Mouse (Mus musculus) liver, adult 2 months (tissue): ENCODE data around the gene Chst5. TPM values are rescaled to one million over a fixed set of nuclear protein-coding genes. Genes with fewer than 3 reads are reported as not detected.
A peak's percentile ranks its signal among the peaks of the same experiment; 100 is the strongest.

ENCODE experiments used
- DNase-seq: peaks from one replicate; pipeline ENCODE4 v3.0.0-alpha.2; 2011; ENCODE audit warnings: low read depth, low spot score; ENCODE audit errors: extremely low read depth
- H3K27ac ChIP-seq: fragments of 200-500 bp; replicated peaks from 2 replicates; pipeline ENCODE4 v1.5.1; 2012; ENCODE audit warnings: low read depth, mild to moderate bottlenecking, control low read depth, inconsistent platforms, low read length; ENCODE audit not compliant: insufficient read depth
- H3K27me3 ChIP-seq: fragments of 200-500 bp; 2 replicates; pipeline ENCODE4 v1.6.1; 2012; ENCODE audit warnings: mild to moderate bottlenecking, moderate library complexity, low read length, inconsistent platforms; ENCODE audit not compliant: control insufficient read depth, insufficient read depth
- H3K36me3 ChIP-seq: fragments of 200-500 bp; 2 replicates; pipeline ENCODE4 v1.6.1; 2012; ENCODE audit warnings: low read length, inconsistent platforms; ENCODE audit not compliant: control insufficient read depth, insufficient read depth
- H3K4me1 ChIP-seq: fragments of 200-500 bp; 2 replicates; pipeline ENCODE4 v1.6.1; 2011; ENCODE audit warnings: low read length; ENCODE audit not compliant: control insufficient read depth, insufficient read depth
- H3K4me3 ChIP-seq: fragments of 200-500 bp; 2 replicates; pipeline ENCODE4 v1.5.1; 2011; ENCODE audit warnings: low read depth, mild to moderate bottlenecking, control low read depth, low read length, moderate library complexity; ENCODE audit not compliant: insufficient read depth
- H3K79me2 ChIP-seq: fragments of 200-500 bp; 2 replicates; pipeline ENCODE4 v1.6.1; 2012; ENCODE audit warnings: inconsistent platforms, mild to moderate bottlenecking, low read length, moderate library complexity; ENCODE audit not compliant: control insufficient read depth, insufficient read depth
- H3K9ac ChIP-seq: fragments of 200-500 bp; 2 replicates; pipeline ENCODE4 v1.6.1; 2012; ENCODE audit warnings: low read depth, mild to moderate bottlenecking, control low read depth, inconsistent platforms, low read length
- CTCF ChIP-seq: fragments of 200-500 bp; IDR thresholded peaks from 2 replicates; pipeline ENCODE4 v1.5.1; 2011; ENCODE audit warnings: low read depth, low read length, control low read depth
- POLR2A ChIP-seq: fragments of 200-500 bp; IDR thresholded peaks from 2 replicates; pipeline ENCODE4 v1.6.1; 2011; ENCODE audit warnings: low read length, control low read depth; ENCODE audit not compliant: insufficient read depth; ENCODE audit errors: extremely low read depth
- WGBS: fragments of 180-500 bp; shearing (Covaris S2); methylation state at CpG from one replicate; pipeline ENCODE4 v1.1.7; 2018; 5-methylcytosine and 5-hydroxymethylcytosine counted together
- polyA plus RNA-seq: library from polyadenylated mRNA; depleted of rRNA; stranded (reverse); fragments of >200 nt; gene quantifications from 2 replicates; pipeline ENCODE4 v1.2.3, GENCODE M21; 2012
- total RNA-seq: library from RNA; depleted of rRNA; stranded (reverse); fragments of >200 nt; gene quantifications from 2 replicates; pipeline ENCODE4 v1.2.3, GENCODE M21; 2014

Gene Chst5
- total and polyA plus RNA-seq, 2 experiments: not detected

DNA sequence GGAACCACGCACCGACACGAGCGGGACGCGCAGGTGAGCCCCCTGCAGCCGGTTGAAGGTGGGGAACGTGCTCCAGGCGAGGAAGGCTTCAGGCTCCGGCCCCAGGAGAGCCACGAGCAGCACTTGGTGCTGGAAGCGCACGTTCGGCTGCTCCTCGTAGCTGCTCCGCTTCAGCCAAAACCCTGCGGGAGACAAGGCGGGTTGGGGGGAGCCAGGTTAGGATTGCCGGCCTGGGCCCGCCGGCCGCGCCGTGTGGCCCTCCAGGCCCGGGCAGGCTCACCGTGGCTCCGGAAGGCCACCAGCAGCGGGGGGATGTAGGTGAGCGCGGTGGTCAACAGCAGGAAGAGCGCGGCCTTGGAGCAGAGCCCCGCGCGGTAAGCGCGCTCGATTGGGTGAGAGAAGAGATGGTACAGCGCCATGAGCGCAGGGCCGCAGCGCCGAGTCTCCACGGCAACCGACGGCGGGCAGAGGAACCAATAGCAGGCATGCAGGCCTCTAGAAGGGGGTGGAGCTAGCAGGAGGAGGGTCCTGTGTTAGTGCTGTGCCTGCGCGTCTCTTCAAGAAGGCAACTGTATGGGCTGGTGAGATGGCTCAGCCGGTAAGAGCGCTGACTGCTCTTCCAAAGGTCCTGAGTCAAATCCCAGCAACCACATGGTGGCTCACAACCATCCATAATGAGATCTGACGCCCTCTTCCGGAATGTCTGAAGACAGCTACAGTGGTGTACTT is 23.3 kb upstream of the Chst5 start, which contains the start of gene Tmem231:
Gene Tmem231, minus strand, starts transcription at position 534 of the 729 bp plus-strand sequence.
- H3K27ac ChIP-seq: no peak within 1 kb of the TSS
- peaks cover 3% of the 10 kb centered on the region; the same call in 1 of the 2 replicates for H3K4me1 ChIP-seq
- H3K27me3 ChIP-seq: no peaks in the 10 kb centered on the region
- H3K36me3 ChIP-seq: no peaks in the 10 kb centered on the region
- H3K79me2 ChIP-seq: no peaks in the 10 kb centered on the region
- WGBS: 3% methylated on average over 53 of the region's 53 CpGs
- H3K4me3 ChIP-seq: peak within 1 kb of the TSS; percentile 70
- TF ChIP-seq CTCF: no peak
- no peak for TF ChIP-seq POLR2A
- peak within 1 kb of the TSS; percentile 62 for H3K9ac ChIP-seq
- peak; percentile 66 for DNase-seq

DNA sequence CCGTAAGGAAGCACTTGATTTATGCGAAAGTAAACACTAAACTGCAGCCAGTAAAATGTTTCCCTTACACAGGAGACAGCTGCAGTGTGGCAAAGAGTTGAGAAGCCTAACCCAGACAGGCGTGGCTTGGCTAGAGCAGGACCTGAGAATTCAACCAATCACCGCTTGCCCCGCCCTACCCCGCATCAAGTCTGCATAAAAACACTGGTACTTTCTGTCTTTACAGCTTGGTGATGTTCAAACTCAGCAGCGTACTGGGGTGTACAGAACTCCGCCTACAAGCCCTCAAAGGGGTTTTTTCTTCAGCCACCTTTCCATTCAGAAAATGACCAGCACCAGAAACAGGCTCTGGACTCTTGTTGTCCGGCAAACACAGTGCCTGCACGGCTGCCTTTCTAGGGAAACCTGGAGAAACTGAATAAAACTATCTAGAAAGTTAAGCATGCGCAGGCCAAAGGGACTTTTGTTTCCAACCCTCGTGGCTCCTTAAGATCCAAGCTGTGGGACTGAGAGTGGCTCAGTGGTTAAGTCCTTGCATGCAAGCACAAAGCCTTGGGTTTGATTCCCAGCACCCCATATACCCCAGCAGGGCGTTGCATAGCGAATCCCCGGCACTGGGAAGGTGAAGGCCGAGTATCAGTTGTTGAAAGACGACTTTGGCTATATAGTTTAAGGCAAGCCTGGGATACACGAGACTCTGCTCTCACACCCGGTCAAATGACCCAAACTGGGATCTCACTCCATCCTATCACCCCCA is 22.5 kb upstream of the Chst5 start:
- Histone ChIP-seq H3K4me3 (peak overlapping the region; percentile 70; the same call in 1 of the 2 replicates), H3K4me1 (peaks cover 3% of the 10 kb centered on the region; the same call in 1 of the 2 replicates), H3K27ac (no peak overlapping the region), H3K36me3 (no peaks in the 10 kb centered on the region), H3K79me2 (no peaks in the 10 kb centered on the region), H3K9ac (peak overlapping the region; percentile 62; the same call in 1 of the 2 replicates), H3K27me3 (no peaks in the 10 kb centered on the region)
- no peak for TF ChIP-seq POLR2A
- TF ChIP-seq CTCF: no peak
- WGBS: 50% methylated on average over 19 of the region's 19 CpGs
- DNase-seq: peak; percentile 24

DNA sequence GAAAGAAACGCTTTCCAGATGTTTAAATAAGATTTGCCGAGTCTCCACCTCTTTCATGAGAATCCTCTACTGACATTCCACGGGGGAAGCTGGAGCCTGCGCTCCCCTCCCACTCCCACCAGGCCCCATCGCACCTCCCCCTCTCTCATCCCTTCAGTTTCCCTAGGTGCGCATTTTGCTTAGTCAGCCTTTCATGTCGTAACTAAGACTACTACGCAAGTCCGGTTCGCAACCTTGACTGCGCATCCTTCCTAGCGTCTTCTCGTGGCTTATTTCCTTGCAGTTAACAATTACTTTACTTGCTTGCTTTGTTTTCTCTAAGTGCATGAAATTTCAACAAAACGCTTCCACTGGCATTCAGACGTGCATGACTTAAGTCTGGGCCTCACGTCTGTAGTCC is 21.5 kb upstream of the Chst5 start:
- H3K27me3 ChIP-seq: no peaks in the 10 kb centered on the region
- H3K79me2 ChIP-seq: no peaks in the 10 kb centered on the region
- TF ChIP-seq CTCF: no peak
- no peak for TF ChIP-seq POLR2A
- no peak overlapping the region for H3K4me3 ChIP-seq
- no peak for DNase-seq
- H3K9ac ChIP-seq: no peak overlapping the region
- H3K27ac ChIP-seq: no peak overlapping the region
- H3K36me3 ChIP-seq: no peaks in the 10 kb centered on the region
- 86% methylated on average over 16 of the region's 16 CpGs for WGBS
- peaks cover 3% of the 10 kb centered on the region; the same call in 1 of the 2 replicates for H3K4me1 ChIP-seq

DNA sequence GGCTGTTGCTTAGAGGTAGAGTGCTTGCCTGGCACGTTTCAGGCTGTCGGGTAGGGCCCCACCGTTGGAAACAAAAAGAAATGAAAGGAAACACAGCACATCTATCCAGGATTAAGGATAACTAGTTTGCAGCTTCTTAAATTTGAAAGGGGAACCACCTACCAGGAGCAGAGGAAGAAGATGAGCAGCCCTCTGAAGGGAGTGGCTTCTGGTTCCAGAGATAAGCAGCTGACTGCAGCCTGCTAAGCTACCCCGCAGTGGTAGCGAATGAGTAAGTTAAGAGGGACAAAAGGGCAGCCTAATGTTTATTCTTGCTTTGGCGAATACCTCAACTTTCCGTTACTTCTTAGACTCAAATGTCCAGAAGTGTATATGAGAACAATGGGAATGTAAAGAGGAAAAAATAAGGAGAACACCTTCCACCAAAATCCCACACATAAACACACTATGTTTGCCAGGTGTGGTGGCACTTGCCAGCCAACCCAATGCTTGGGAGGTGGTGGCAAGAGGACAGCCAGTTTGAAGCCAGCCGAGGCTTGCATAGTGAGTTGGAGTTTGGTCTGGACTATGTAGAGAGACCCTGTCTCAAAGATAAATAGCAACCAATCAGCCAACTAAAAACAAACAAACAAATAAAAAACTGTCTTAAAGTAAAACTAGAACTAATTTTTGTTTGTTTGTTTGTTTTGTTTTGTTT is 19.5 kb upstream of the Chst5 start:
- H3K4me3 ChIP-seq: no peak overlapping the region
- no peak overlapping the region for H3K27ac ChIP-seq
- H3K79me2 ChIP-seq: no peaks in the 10 kb centered on the region
- DNase-seq: no peak
- H3K27me3 ChIP-seq: no peaks in the 10 kb centered on the region
- no peaks in the 10 kb centered on the region for H3K36me3 ChIP-seq
- WGBS: 59% methylated on average over 8 of the region's 8 CpGs
- TF ChIP-seq POLR2A (no peak), CTCF (no peak)
- H3K4me1 ChIP-seq: peaks cover 3% of the 10 kb centered on the region; the same call in 1 of the 2 replicates
- no peak overlapping the region for H3K9ac ChIP-seq

DNA sequence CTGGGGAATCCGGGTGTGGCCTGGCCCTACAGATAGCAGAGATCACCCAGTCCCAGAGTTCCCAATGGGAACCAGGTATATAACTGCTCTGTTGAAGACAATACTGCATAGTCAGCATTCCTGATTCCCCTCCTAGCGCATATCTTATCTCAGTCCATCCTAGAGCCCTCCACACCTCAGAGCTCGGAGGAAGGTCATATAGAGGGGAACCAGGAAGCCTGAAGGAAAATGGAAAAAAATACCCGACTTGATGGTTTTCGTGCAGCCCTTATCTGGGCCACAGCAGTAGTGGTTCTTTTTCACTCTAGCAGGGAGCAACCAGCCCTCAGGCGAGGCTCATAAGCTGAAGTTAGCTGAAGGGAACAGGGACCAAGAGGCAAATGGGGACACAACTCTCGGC is 14.7 kb upstream of the Chst5 start:
- no peaks in the 10 kb centered on the region for H3K36me3 ChIP-seq
- WGBS: 73% methylated on average over 7 of the region's 7 CpGs
- no peaks in the 10 kb centered on the region for H3K27me3 ChIP-seq
- TF ChIP-seq POLR2A (no peak), CTCF (no peak)
- no peak overlapping the region for H3K4me3 ChIP-seq
- H3K9ac ChIP-seq: no peak overlapping the region
- no peak for DNase-seq
- H3K4me1 ChIP-seq: no peaks in the 10 kb centered on the region
- H3K27ac ChIP-seq: no peak overlapping the region
- no peaks in the 10 kb centered on the region for H3K79me2 ChIP-seq
